Mouse (Mus musculus): ENCODE data around the gene Sit1.

Gene Sit1

DNA sequence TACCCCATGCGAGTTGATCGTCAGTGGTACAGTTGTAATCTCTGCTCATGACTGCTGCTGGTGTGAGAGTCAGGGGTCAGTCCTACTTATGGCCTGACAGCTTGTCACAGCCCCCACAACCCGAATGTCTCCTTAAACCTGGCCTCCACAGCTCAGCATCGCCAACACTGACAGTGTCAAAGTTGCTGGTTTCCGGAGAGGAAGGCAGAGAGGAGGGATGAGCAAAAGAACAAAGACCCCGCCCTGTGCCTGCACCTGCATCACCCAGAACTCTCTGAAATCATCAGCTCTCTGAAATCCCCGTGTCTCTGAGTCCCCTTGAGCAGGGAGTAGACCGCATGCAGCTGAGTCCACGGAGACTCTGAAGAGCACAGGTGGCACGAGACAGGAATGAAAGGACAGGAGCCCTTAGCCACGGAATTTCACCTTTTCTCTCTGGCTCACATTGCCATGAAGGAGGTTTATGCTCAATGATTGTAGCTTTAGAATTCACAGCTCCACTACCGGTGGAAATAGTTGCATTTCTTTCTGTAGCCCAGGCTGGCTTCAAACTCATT is at the start of gene Sit1:
Sit1 (minus strand) TSS at position 200 of the 557 bp plus-strand sequence.
- DNase-seq (ENCODE audit: extremely low spot score, low spot score), result no peak

DNA sequence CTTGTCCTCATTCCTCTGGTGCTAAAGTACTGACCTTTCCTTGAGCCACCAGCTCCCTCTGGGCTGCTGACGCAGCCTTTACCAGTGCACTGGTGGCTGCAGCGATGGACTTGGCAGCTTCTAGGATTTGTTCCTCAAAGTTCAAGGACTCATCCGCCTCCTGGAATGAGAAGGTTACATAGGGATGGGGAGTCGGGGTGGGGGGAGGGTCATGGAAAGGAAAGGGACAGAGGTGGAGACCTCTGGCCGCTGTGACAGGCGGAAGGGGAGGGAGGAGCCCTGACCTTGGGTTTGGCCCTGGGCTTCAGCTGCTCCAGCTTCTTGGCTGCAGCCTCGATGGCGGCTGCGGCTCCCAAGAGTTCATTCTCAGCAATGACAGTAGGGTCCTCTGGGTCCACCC is 49.7 kb upstream of the Sit1 start:
- no peak for DNase-seq (ENCODE audit: extremely low spot score, low spot score)

DNA sequence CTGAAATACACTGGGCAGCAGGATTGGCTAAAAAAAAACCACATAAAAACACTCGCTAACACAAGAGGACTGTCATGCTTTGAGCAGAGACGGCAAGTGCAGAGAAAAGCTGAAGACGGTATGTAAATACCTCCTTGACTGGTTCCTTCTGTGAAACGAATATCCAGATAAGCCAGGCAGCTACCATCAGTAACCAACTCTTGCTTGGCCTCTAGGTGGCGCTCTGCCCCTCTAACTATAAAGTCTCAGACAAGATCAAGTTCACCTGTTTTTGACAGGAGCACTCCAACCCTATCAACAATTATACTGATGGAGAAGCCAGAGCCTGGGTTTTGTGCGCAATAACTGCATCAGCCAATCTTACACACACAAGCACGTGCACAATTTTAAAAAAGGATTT is 47.0 kb upstream of the Sit1 start:
- DNase-seq (ENCODE audit: extremely low spot score, low spot score), result peak; percentile 75

DNA sequence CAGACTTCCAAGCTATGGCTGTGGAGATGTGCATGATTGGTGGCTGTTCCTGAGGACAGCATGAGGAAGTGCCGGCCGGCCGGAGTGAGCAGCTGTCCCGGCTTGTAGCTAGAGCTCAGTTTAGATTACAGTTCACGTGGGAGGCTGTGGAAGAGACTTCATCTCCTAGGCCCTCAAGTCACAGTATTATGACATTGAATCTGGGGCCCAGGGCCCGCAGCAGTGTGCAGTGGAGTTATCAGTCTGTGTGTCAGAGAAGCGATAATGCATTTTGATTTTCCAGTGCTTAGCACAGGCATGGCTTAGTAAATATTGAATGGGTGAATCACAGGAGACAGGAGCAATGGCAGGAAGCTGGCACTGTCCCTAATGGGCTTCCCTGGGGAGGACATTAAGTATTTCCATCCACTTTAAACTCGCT is 46.6 kb upstream of the Sit1 start:
- no peak for DNase-seq (ENCODE audit: extremely low spot score, low spot score)

DNA sequence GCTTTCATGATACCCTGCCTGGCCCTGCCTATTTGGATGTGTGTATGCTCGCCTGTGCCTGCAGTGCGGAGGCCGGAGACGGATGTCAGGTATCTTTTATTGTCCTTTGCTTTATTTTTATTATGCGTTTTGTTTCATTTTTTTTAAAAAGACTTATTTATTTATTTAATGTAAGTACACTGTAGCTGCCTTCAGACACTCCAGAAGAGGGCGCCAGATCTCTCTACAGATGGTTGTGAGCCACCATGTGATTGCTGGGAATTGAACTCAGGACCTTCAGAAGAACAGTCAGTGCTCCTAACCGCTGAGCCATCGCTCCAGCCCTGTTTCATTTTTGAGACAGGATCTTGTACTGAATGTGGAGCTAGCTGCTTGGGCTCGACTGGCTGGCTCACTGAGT is 45.0 kb upstream of the Sit1 start:
- no peak for DNase-seq (ENCODE audit: extremely low spot score, low spot score)

DNA sequence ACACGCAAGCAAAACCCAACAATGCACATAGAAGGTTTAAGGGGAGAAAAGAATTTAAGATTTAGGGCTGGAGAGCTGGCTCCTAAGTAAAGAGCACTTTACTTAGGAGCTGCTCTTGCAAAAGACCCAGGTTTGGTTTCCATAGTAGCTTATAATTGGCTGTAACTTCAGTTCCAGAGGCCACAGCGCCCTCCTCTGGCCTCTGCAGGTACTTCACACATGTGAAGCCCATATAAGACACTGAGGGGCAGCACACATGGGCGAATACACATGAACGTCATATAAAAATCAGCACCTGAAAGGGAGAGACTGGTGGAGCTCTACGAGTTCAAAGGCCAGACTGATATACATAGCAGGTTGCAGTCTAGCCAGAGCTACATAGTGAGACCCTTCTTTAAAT is 44.3 kb upstream of the Sit1 start:
- no peak for DNase-seq (ENCODE audit: extremely low spot score, low spot score)

DNA sequence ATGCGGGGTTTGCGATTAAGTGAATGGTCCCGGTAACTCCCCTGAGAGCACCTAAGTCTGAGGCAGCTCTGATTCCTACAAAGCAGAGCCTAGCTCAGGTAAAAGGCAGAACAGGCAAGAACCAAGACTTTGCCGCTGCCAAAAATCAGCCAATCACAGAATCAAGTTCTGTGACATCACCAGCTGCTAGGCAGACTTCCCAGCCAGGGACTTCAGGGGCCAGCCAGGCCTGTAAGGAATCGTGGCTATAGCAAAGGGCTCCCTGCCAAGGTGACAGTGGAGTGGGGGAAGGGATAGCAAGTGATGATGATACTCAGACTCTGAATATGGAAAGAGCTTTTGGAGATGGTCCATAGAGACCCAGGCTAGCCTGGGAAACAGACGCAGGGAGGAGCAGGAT is 36.4 kb upstream of the Sit1 start:
- peak; percentile 91 for DNase-seq (ENCODE audit: extremely low spot score, low spot score)

DNA sequence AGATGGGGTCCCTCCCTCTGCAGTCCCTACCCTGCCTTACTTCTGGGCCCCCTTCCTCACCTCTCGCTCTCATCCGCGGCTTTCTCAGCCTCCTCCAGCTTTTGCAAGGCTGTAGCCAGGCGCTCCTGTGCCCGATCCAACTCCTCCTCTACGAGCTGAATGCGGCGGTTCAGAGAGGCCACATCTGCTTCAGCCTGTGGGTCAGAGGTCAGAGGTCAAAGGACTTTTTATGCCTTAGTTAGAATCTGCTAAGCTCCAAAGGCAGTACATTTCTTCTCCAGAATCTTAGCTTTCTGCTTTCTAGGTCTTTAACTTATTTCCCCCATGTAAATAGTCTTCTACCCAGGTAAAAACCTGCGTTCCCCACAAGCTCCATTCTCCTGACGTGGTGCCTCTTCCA is 36.0 kb upstream of the Sit1 start:
- DNase-seq (ENCODE audit: extremely low spot score, low spot score), result peak; percentile 33

DNA sequence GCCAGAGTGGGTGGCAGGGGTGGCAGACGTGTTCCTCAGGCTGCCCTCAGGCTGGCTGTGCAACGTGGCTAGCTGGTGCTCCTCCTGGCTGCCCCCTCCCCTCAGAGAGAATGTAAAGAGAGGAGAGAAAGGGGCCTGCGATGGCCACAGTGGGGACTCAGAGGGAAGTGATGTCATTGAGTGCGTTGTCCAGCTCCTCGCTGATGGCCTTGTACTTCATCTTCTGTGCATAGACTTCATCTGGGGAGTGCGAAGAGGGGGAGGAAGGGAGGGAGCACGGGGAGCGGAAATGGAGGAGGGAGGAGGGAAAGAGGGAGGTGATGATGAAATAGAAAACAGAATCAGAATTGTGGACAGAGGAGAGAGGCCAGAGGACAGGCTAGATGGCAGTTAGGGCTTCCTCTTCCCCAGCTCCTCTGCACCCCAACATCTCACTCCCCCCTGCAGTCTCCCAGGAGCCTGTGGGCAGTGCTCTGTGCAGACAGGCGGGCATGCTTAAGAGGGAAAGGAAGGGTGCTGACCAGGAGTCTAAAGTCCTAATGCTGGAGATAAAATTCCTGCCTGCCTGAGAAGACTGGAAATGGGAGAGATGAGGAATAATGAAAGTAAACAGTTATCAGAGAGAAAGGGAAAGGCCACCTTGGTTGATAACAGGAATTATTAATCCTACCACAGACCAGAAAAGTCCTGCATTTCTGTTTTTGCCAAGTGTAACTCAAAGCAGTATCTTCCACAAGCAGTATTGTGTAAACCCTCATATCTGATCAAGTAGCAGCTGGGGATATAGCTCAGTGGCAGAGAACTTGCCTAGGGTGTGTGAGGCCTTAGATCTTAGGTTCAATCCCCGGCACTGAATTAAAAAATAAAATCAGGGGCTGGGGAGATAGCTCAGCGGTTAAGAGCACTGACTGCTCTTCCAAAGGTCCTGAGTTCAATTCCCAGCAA is 32.5 kb upstream of the Sit1 start:
- no peak for DNase-seq (ENCODE audit: extremely low spot score, low spot score)

DNA sequence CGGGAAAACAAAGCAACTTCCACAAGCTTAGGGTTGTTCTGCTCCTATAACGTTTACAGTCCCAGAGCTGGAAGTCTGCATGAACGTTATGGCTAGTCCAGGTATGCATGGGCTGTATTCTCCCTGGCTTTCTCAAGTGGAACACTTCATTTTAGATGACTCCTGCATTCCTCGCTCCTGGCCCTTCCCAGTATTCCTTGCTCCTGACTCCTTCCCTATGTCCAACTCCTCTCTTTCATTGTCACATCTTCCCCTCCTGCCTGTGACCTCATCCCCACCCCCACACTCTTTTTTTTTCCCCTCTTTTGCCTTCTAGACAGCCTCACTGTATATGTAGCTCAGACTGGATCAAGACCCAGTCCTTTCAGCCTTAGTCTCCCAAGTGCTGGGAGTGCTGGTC is 30.3 kb upstream of the Sit1 start:
- no peak for DNase-seq (ENCODE audit: extremely low spot score, low spot score)

DNA sequence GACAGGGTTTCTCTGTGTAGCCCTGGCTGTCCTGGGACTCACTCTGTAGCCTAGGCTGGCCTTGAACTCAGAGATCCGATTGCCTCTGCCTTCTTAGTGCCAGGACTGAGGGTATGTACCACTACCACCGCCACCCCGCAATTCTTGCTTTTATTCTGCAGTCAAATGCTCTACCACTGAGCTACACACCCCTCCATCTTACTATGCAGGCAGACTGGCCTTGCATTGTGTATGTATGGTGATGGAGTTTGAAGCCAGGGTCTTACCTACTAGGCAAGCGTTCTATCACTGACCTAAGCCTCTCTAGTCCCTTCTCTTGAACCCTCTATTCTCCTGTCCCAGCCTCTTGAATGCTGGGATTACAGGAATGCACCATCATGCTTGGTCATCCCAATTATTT is 29.8 kb upstream of the Sit1 start:
- no peak for DNase-seq (ENCODE audit: extremely low spot score, low spot score)

DNA sequence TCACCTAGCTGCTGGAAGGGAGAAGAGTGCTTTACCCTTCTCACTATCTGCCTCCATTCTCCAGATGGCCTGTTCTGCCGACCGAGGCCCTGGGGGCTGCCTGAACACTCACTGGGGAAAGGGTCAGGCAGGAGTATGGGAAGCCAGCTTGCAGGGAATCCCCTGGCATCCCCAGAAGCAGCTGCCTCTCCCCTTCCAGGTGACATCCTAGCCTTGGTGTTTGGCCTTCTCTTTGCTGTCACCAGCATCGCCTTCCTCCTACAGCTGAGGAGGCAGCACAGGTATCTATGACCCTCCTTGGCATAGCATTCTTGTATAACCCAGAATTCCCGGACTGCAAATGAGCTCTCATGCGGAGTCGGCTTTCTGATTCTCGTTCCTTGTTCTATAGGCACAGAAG is 29.1 kb upstream of the Sit1 start:
- no peak for DNase-seq (ENCODE audit: extremely low spot score, low spot score)

DNA sequence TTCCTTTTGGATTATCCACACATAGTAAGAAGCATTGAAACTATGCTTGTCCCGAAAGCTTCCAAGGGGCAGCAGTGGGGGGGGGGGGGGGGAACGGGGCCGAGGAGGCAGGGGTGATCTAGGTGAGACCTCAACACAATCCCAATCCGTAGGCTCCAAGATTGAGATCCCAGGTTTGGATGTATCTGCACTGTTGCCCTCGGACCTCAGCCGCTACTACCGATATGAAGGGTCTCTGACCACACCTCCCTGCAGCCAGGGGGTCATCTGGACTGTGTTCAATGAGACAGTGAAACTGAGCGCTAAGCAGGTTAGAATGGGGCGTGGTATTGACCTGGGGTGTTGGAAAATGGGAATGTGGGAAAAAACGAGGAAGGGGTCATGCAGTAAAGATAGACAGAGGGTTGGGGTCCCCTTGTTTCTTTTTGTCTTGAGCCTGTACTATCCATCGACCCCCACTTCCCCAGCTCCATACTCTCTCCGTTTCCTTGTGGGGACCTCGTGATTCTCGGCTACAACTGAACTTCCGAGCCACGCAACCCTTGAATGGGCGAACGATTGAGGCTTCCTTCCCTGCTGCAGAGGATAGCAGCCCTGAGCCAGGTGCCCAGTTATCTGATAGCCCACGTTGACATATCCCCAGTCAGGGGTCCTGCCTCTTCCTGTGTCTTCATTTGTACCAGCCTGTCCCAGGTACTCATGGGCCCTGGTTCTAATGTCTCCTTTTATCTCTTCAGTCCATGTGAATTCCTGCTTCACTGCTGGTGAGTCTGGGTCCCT is 28.3 kb upstream of the Sit1 start:
- no peak for DNase-seq (ENCODE audit: extremely low spot score, low spot score)

DNA sequence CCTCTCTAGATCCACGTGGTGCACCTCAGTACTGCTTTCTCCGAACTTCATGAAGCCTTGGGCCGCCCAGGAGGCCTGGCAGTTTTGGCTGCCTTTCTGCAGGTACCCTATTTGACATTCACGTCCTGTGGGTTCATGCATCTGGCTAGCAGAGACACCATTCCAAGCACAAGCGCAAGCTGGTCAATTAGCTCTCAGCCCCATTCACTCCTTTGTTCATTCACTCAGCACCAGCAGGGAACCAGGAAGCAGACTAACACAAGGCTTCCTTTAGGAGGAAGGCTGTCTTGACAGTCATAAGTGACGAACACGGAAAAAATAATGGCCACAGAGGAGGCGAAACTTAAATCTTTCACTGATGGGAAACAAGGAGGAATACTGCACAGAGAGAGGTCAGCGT is 25.6 kb upstream of the Sit1 start:
- DNase-seq (ENCODE audit: extremely low spot score, low spot score), result no peak

DNA sequence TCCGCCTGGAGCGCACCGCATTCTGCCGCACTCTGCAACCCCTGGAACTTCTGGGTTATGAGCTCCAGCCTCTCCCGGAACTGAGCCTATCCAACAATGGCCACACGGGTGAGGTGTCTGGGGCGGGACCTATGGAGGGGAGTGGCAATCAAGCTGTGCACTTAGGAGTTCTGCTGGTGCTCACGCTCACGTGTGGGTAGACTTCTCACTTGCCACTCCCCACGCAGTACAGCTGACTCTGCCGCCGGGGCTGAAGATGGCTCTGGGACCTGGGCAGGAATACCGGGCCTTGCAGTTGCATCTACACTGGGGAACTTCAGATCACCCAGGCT is 25.1 kb upstream of the Sit1 start:
- peak; percentile 62 for DNase-seq (ENCODE audit: extremely low spot score, low spot score)

DNA sequence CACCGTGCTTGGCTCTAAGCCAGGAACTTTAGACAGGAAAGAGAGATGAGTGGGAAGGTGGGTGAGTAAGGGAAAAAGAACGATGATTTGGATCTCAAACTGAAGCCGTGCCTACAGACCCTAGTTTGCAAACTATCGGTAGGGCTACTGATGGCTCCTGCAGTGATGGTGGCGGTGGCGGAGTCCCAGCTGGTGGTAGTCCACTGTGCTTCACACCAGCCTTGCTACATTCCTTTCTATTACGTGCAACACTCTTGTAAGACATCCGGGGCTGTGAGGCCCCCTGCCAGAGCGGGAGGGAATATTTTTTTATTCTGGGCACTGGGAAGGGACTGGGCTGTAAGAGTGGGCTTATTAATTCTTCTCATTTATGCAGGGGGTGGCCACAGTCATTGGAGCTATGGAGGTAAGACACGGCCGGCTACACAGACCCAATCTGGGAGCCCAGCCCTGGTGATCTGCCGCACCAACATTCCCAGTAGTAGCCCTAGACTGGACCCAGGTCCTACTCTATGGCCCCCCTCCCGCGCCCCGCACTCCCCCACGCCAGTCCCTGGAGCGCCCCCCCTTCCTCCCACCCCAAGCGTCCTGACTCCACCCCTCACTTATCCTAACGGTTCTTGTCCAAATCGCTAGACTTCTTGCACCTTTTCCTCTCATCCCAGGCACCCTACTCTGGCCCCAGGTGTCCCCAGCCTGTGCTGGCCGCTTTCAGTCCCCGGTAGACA is 24.6 kb upstream of the Sit1 start:
- DNase-seq (ENCODE audit: extremely low spot score, low spot score), result no peak

DNA sequence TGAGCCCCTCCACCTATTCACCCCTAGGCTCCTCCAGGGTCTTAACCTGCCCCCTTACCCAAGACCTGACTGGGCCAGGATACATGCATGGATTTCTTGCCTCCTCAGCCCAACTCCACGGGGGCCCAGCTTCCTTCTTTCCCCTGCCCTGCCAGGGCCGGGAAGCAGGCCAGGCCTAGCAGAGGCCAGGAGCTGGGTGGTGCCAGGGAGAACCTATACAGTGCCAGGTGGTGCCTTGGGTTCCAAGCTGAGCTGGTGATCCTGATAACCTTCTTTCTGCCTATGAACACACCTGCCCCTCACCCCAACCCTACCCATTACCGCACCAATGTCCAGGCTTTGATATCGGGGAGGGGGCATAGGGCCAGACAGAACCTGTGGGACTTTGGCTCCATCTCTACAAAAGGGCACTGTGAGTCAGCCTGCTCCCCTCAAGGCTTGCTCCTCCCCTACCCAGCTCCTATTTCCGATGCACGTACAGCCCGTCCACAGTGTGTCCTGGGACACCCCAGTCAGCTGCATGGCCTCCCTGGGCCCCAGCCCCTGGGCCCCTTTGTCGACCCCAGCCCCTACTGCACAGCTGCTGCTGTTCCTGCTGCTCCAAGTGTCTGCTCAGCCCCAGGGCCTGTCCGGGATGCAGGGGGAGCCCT is 23.1 kb upstream of the Sit1 start, which contains the start of gene Car9:
Car9 (plus strand) TSS at position 431 of the 650 bp plus-strand sequence.
- DNase-seq (ENCODE audit: extremely low spot score, low spot score), result no peak

DNA sequence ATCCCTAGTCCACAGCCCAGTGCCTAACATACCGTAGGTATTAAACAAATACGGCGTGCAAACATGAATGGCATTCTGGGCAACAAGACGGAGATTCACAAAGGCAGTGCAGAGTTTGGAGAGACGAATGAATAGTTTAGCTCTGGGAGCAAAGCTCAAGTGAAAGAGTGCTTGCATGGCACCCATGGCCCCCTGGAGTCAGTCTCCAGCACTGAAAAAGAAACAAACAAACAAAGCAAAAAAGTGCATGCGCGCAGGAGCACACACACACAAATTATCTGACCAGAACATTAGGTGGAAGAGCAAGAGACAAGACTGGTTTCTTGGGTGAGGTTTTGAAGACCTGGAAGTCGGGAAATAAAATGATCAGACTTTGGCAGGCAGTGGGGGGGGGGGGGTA is 22.5 kb upstream of the Sit1 start:
- no peak for DNase-seq (ENCODE audit: extremely low spot score, low spot score)

DNA sequence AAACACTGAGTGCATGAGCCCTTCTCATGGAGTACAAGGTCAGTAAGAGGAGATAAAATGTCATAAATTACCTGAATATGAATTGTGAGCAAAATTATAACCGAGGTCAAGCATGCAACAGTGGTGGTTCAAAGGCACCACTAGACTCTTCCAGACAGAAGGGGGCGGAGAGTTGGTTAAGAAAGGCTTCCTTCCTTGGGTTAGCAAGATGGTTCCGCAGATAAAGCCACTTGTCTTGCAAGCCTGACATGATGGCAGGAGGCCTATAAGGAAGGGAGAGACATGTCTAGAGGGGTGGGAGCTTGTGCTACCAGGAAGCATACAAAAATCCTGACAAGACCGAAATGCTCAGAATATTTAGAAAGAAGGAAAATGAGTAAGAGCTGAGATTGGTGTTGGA is 20.7 kb upstream of the Sit1 start:
- DNase-seq (ENCODE audit: extremely low spot score, low spot score), result no peak

DNA sequence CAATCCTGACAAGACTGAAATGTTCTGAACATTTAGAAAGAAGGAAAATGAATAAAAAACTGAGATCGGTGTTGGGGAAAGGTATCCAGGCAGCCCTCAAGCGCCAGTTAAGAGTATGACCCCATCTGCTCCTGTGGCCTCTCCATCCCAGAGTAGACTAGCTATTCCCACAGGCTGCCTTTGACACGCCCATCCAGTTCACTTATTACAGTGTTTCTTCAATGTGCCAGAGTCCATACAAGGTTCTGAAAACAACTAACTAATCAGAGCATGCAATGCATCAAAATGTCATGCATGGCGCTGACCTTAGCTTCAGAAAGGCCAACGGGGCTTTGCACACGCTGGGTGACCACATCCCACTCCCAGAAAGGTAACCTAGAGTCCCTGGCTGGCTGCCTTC is 20.0 kb upstream of the Sit1 start:
- no peak for DNase-seq (ENCODE audit: extremely low spot score, low spot score)

DNA sequence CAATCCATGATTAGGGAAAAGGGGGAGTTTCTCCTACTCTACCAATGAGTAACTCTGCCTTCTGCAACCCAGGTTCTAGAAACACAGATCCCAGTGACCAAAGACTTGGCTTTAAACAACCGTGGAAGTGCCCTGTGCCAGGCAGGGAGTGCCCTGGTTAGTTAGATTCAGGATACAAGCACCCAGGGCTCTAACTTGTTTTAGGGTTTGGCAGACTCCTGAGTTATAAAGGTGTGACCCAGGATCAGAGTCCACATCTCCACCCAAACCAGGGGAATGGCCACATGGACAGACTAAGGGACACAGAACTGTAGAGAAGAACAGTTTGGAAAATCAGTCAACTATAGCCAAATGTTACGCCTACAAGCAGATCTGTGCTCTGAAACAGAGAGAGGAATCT is 19.5 kb upstream of the Sit1 start:
- no peak for DNase-seq (ENCODE audit: extremely low spot score, low spot score)
